Mouse (Mus musculus): ENCODE results near the gene Vmn2r41. TPM values are rescaled to one million over a fixed set of nuclear protein-coding genes. Genes with fewer than 3 reads are reported as not detected.
"Not testable (repeated sequence)": the region's sequence is repeated elsewhere in the genome, so short reads cannot be mapped to it uniquely, and the experiment has no call there.

Gene Vmn2r41
- not detected in 2 replicates for polyA plus RNA-seq (2016; fragmentation: Nextera tagmentation; extraction: Ambion mirVana)

DNA sequence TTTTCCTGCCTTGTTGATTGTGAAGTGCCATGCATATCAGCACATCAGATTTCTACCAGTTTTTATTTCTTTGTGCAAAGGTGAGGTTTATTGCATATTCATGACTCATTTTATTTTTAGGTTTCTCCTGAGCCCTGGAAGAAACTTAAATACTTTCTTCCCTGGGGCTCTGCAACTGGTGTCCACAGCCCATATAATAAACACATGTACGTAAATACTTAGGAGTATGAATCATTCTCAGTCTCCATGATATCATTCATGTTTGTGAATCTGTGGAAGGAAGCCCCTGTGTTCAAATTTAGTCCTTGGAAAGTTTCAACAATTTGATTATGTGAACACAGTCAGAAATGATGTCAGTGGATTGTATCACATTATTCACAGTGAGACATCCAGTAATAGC, at the start of gene Vmn2r41:
Vmn2r41 (minus strand) TSS at position 101 of the 400 bp plus-strand sequence.
- not testable (repeated sequence) for H3K36me3 ChIP-seq; H3K27me3 ChIP-seq (ENCODE audit: low read depth, poor library complexity, severe bottlenecking); H3K9me3 ChIP-seq (replicated peaks); H3K27ac ChIP-seq; H3K4me3 ChIP-seq; H3K4me1 ChIP-seq; DNase-seq (ENCODE audit: low spot score)
- WGBS: no CpG with 5 or more reads among the region's 1 CpGs

DNA sequence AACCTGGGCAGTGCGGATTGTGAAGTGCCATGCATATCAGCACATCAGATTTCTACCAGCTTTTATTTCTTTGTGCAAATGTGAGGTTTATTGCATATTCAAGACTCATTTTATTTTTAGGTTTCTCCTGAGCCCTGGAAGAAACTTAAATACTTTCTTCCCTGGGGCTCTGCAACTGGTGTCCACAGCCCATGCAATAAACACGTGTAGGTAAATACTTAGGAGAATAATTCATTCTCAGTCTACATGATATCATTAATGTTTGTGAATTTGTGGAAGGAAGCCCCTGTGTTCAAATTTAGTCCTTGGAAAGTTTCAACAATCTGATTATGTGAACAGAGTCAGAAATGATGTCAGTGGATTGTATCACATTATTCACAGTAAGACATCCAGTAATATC, 38.8 kb upstream of the Vmn2r41 start, which contains the start of gene Vmn2r42:
Vmn2r42 (minus strand) TSS at position 101 of the 400 bp plus-strand sequence.
- not testable (repeated sequence) for H3K4me1 ChIP-seq; H3K27ac ChIP-seq; H3K27me3 ChIP-seq (ENCODE audit: low read depth, poor library complexity, severe bottlenecking); H3K36me3 ChIP-seq; H3K4me3 ChIP-seq; DNase-seq (ENCODE audit: low spot score); H3K9me3 ChIP-seq (replicated peaks)
- WGBS: no CpG with 5 or more reads among the region's 2 CpGs

DNA sequence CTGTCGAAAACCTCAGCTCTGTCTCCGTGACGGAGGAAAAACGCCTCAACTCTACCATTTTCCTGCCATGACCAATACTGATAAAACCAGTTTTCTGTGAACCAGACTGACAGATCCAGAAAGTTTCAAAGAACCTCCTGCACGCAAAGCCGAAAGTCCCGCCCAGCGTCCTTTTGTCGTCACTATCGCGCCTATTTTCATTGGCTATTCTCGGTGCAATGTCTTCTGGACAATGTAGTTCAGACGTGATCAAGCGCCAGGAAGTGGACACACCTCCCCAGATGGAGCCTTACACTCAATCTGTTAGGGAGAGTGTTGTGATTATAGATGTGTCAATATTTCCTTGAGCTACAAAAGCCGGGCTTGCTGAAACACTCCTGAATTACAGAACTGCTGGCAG, 68.6 kb downstream of the Vmn2r41 start:
- not testable (repeated sequence) for DNase-seq (ENCODE audit: low spot score); H3K36me3 ChIP-seq; H3K9me3 ChIP-seq (replicated peaks); H3K4me3 ChIP-seq; H3K27ac ChIP-seq; H3K27me3 ChIP-seq (ENCODE audit: low read depth, poor library complexity, severe bottlenecking); H3K4me1 ChIP-seq
- 34% methylated on average over 11 of the region's 15 CpGs for WGBS

Other genes with a start within 250 kb of the Vmn2r41 start
- gene Vmn2r42, start 38.7 kb upstream of the Vmn2r41 start, polyA plus RNA-seq (2016; fragmentation: Nextera tagmentation; extraction: Ambion mirVana): not detected in 2 replicates
- not detected in 2 replicates for gene Vmn2r43, start 98.9 kb upstream of the Vmn2r41 start, polyA plus RNA-seq (2016; fragmentation: Nextera tagmentation; extraction: Ambion mirVana)
- not detected in 2 replicates for gene Vmn2r44, start 221.7 kb upstream of the Vmn2r41 start, polyA plus RNA-seq (2016; fragmentation: Nextera tagmentation; extraction: Ambion mirVana)